Mouse (Mus musculus): ENCODE measurements around the gene Dennd6b. TPM values are rescaled to one million over a fixed set of nuclear protein-coding genes. Genes with fewer than 3 reads are reported as not detected.
A peak's percentile ranks its signal among the peaks of the same experiment; 100 is the strongest.

Gene Dennd6b
- polyA plus RNA-seq (2015; fragmentation: Nextera tagmentation; extraction: Ambion mirVana): 58.5 and 62.2 TPM in 2 replicates

- H3K4me3 ChIP-seq: peak within 1 kb of the TSS; percentile 77
- peak within 1 kb of the TSS; percentile 96 for H3K27ac ChIP-seq (replicated peaks)
- H3K27me3 ChIP-seq: no peaks in the 10 kb centered on the region
- peak; percentile 99 for ATAC-seq (replicated peaks)
- no peaks in the 10 kb centered on the region for H3K36me3 ChIP-seq
- H3K9me3 ChIP-seq: no peaks in the 10 kb centered on the region
- peak within 1 kb of the TSS; percentile 91 for H3K9ac ChIP-seq (replicated peaks)
- H3K4me2 ChIP-seq (replicated peaks): peak within 1 kb of the TSS; percentile 59
- 0% methylated on average over 38 of the region's 38 CpGs for WGBS
- peaks cover 16% of the 10 kb centered on the region for H3K4me1 ChIP-seq
Observed at GRCm38 (mm10) chr15:89196313-89196706, at the start of gene Dennd6b. TSS of gene Dennd6b (minus strand) at chr15:89196496.

GRCm38 (mm10) chr15:89241025-89241424, 44.7 kb upstream of the Dennd6b start:
- H3K4me2 ChIP-seq (replicated peaks): no peak overlapping the region
- H3K4me1 ChIP-seq: peaks cover 2% of the 10 kb centered on the region; the same call in 1 of the 2 replicates
- H3K27ac ChIP-seq (replicated peaks): no peak overlapping the region
- 67% methylated on average over 2 of the region's 2 CpGs for WGBS
- H3K9me3 ChIP-seq: no peaks in the 10 kb centered on the region
- no peak for ATAC-seq (replicated peaks)
- peaks cover 33% of the 10 kb centered on the region for H3K36me3 ChIP-seq
- no peaks in the 10 kb centered on the region for H3K27me3 ChIP-seq
- no peak overlapping the region for H3K9ac ChIP-seq (replicated peaks)
- no peak overlapping the region for H3K4me3 ChIP-seq

GRCm38 (mm10) chr15:89239751-89240392, 43.6 kb upstream of the Dennd6b start:
- no peak for ATAC-seq (replicated peaks)
- Histone ChIP-seq H3K9ac (replicated peaks) (no peak overlapping the region), H3K27me3 (no peaks in the 10 kb centered on the region), H3K4me1 (peaks cover 2% of the 10 kb centered on the region; the same call in 1 of the 2 replicates), H3K4me2 (replicated peaks) (no peak overlapping the region), H3K36me3 (peaks cover 26% of the 10 kb centered on the region), H3K27ac (replicated peaks) (no peak overlapping the region), H3K4me3 (no peak overlapping the region), H3K9me3 (no peaks in the 10 kb centered on the region)
- WGBS: 54% methylated on average over 3 of the region's 3 CpGs

GRCm38 (mm10) chr15:89234052-89234451, 37.8 kb upstream of the Dennd6b start:
- H3K9me3 ChIP-seq: no peaks in the 10 kb centered on the region
- ATAC-seq (replicated peaks): no peak
- H3K27me3 ChIP-seq: no peaks in the 10 kb centered on the region
- peaks cover 2% of the 10 kb centered on the region; the same call in 1 of the 2 replicates for H3K4me1 ChIP-seq
- H3K9ac ChIP-seq (replicated peaks): no peak overlapping the region
- WGBS: 82% methylated on average over 4 of the region's 4 CpGs
- H3K4me2 ChIP-seq (replicated peaks): no peak overlapping the region
- H3K4me3 ChIP-seq: no peak overlapping the region
- no peak overlapping the region for H3K27ac ChIP-seq (replicated peaks)
- H3K36me3 ChIP-seq: peaks cover 7% of the 10 kb centered on the region

- 44% methylated on average over 2 of the region's 2 CpGs for WGBS
- no peaks in the 10 kb centered on the region for H3K4me1 ChIP-seq
- H3K27ac ChIP-seq (replicated peaks): no peak overlapping the region
- no peak for ATAC-seq (replicated peaks)
- H3K4me2 ChIP-seq (replicated peaks): no peak overlapping the region
- no peaks in the 10 kb centered on the region for H3K9me3 ChIP-seq
- no peak overlapping the region for H3K4me3 ChIP-seq
- H3K9ac ChIP-seq (replicated peaks): no peak overlapping the region
- H3K27me3 ChIP-seq: no peaks in the 10 kb centered on the region
- peaks cover 7% of the 10 kb centered on the region for H3K36me3 ChIP-seq
Observed at GRCm38 (mm10) chr15:89233586-89233985, 37.3 kb upstream of the Dennd6b start.

GRCm38 (mm10) chr15:89215611-89216233, 19.4 kb upstream of the Dennd6b start:
- ATAC-seq (replicated peaks): no peak
- Histone ChIP-seq H3K4me2 (replicated peaks) (no peak overlapping the region), H3K4me3 (no peak overlapping the region), H3K27ac (replicated peaks) (no peak overlapping the region), H3K9me3 (no peaks in the 10 kb centered on the region), H3K9ac (replicated peaks) (no peak overlapping the region), H3K36me3 (peaks cover 14% of the 10 kb centered on the region), H3K4me1 (peaks cover 30% of the 10 kb centered on the region), H3K27me3 (no peaks in the 10 kb centered on the region)
- WGBS: 97% methylated on average over 2 of the region's 2 CpGs

GRCm38 (mm10) chr15:89214953-89215352, 18.7 kb upstream of the Dennd6b start:
- Histone ChIP-seq H3K36me3 (peaks cover 14% of the 10 kb centered on the region), H3K9me3 (no peaks in the 10 kb centered on the region), H3K27ac (replicated peaks) (no peak overlapping the region), H3K27me3 (no peaks in the 10 kb centered on the region), H3K4me1 (peaks cover 31% of the 10 kb centered on the region), H3K4me3 (no peak overlapping the region), H3K9ac (replicated peaks) (no peak overlapping the region), H3K4me2 (replicated peaks) (no peak overlapping the region)
- no peak for ATAC-seq (replicated peaks)
- WGBS: 97% methylated on average over 3 of the region's 3 CpGs

GRCm38 (mm10) chr15:89213517-89213916, 17.2 kb upstream of the Dennd6b start:
- Histone ChIP-seq H3K27me3 (no peaks in the 10 kb centered on the region), H3K36me3 (peaks cover 14% of the 10 kb centered on the region), H3K4me3 (no peak overlapping the region; the same call in 1 of the 2 replicates), H3K9me3 (no peaks in the 10 kb centered on the region), H3K4me2 (replicated peaks) (peak overlapping the region; percentile 19), H3K4me1 (peaks cover 33% of the 10 kb centered on the region), H3K27ac (replicated peaks) (no peak overlapping the region), H3K9ac (replicated peaks) (no peak overlapping the region)
- 86% methylated on average over 3 of the region's 3 CpGs for WGBS
- ATAC-seq (replicated peaks): no peak

GRCm38 (mm10) chr15:89212495-89212894, 16.2 kb upstream of the Dennd6b start:
- peaks cover 33% of the 10 kb centered on the region for H3K4me1 ChIP-seq
- no peak for ATAC-seq (replicated peaks)
- H3K4me2 ChIP-seq (replicated peaks): peak overlapping the region; percentile 79
- peak overlapping the region; percentile 87 for H3K4me3 ChIP-seq
- H3K9ac ChIP-seq (replicated peaks): peak overlapping the region; percentile 99
- H3K9me3 ChIP-seq: no peaks in the 10 kb centered on the region
- peak overlapping the region; percentile 87; the same call in 1 of the 2 replicates for H3K27ac ChIP-seq (replicated peaks)
- no peaks in the 10 kb centered on the region for H3K27me3 ChIP-seq
- WGBS: 43% methylated on average over 6 of the region's 6 CpGs
- H3K36me3 ChIP-seq: peaks cover 14% of the 10 kb centered on the region

GRCm38 (mm10) chr15:89211716-89212461, 15.6 kb upstream of the Dennd6b start:
- Histone ChIP-seq H3K36me3 (peaks cover 12% of the 10 kb centered on the region), H3K9me3 (no peaks in the 10 kb centered on the region), H3K9ac (replicated peaks) (peak overlapping the region; percentile 99), H3K27me3 (no peaks in the 10 kb centered on the region), H3K4me3 (peak overlapping the region; percentile 87), H3K27ac (replicated peaks) (peak overlapping the region; percentile 87), H3K4me2 (replicated peaks) (peak overlapping the region; percentile 79), H3K4me1 (peaks cover 33% of the 10 kb centered on the region)
- ATAC-seq (replicated peaks): no peak; the same call in 1 of the 2 replicates
- 1% methylated on average over 35 of the region's 35 CpGs for WGBS

- Histone ChIP-seq H3K27me3 (no peaks in the 10 kb centered on the region), H3K27ac (replicated peaks) (peak within 1 kb of the TSS; percentile 87), H3K4me1 (peaks cover 33% of the 10 kb centered on the region), H3K36me3 (peaks cover 4% of the 10 kb centered on the region), H3K9me3 (no peaks in the 10 kb centered on the region), H3K4me2 (replicated peaks) (peak within 1 kb of the TSS; percentile 79), H3K4me3 (peak within 1 kb of the TSS; percentile 87), H3K9ac (replicated peaks) (peak within 1 kb of the TSS; percentile 99)
- peak; percentile 88 for ATAC-seq (replicated peaks)
- 5% methylated on average over 41 of the region's 73 CpGs for WGBS
Observed at GRCm38 (mm10) chr15:89210915-89211715, 14.8 kb upstream of the Dennd6b start, which contains the start of gene Ppp6r2. TSS of gene Ppp6r2 (plus strand) at chr15:89211553.
